ENCODE assay signal across 28 mouse cellular contexts in genomic region chr6:57798986-57799385, GRCm38 (mm10). TPM values are rescaled to one million over a fixed set of nuclear protein-coding genes. Genes with fewer than 3 reads are reported as not detected.
DNase-seq lines count a peak whose midpoint lies in the region; ATAC-seq lines count a peak whose summit lies in the region.
"Had no signal": no experiment of that assay in that cellular context is flagged by ENCODE, and none has a peak within 500 bp of the region (broad histone marks: within the 10 kb centered on the region; RNA-seq: fewer than 3 reads in every experiment).

No protein-coding gene starts in this region.

- H3K9me3 ChIP-seq in midbrain, embryonic 13.5 days, result no peaks in the 10 kb centered on the region
- H3K9me3 ChIP-seq: embryonic facial prominence, embryonic 10.5 days; forebrain, embryonic 10.5 days; G1E; hindbrain, embryonic 13.5 days had no signal

- 91% methylated on average over 1 of the region's 1 CpGs for WGBS in midbrain, embryonic 13.5 days

- H3K4me3 ChIP-seq in midbrain, embryonic 13.5 days (replicated peaks), result no peak overlapping the region
- H3K4me3 ChIP-seq: embryonic facial prominence, embryonic 10.5 days; erythroblast, embryonic 14.5 days; forebrain, embryonic 10.5 days; hindbrain, embryonic 13.5 days had no signal

- DNase-seq in heart, adult 11 months, result peak; percentile 41
- DNase-seq in heart, adult 18-20 months, result no peak
- DNase-seq in left cerebral cortex, postnatal 14 days (ENCODE audit: low spot score in 2 of 2), result peak; percentile 15 to 38
- no peak for DNase-seq in left cerebral cortex, adult 8-10 months (ENCODE audit: low spot score in 2 of 2)
- DNase-seq in NIH3T3 (ENCODE audit: low read depth), result peak; percentile 20
- DNase-seq in brain, adult 2 months (ENCODE audit: low read depth, low spot score), result peak; percentile 51
- DNase-seq in c-Kit-positive CD71-positive TER-119-positive erythroid progenitor cells, embryonic 14.5 days (ENCODE audit: low spot score), result no peak
- DNase-seq: adrenal gland, postnatal 14 days; B cell, adult 2 months; cerebellum, adult 2 months; cerebellum, postnatal 10 days; gastrocnemius, postnatal 10 days; heart, postnatal 14 days had no signal

- no peak overlapping the region for H3K27ac ChIP-seq in midbrain, embryonic 13.5 days
- H3K27ac ChIP-seq: embryonic facial prominence, embryonic 10.5 days; forebrain, embryonic 10.5 days; hindbrain, embryonic 13.5 days; hindbrain, postnatal 0 days had no signal

- H3K27me3 ChIP-seq in midbrain, embryonic 13.5 days, result no peaks in the 10 kb centered on the region
- H3K27me3 ChIP-seq: hindbrain, embryonic 13.5 days had no signal

- no peak overlapping the region for H3K4me2 ChIP-seq in midbrain, embryonic 13.5 days (replicated peaks)
- H3K4me2 ChIP-seq: hindbrain, embryonic 13.5 days had no signal

- H3K36me3 ChIP-seq in midbrain, embryonic 13.5 days, result no peaks in the 10 kb centered on the region
- H3K36me3 ChIP-seq: hindbrain, embryonic 13.5 days had no signal

- intact Hi-C loops in left cerebral cortex, postnatal 14 days (cut with DNase I), result no loop called here

- no peak overlapping the region for H3K9ac ChIP-seq in midbrain, embryonic 13.5 days (replicated peaks)
- H3K9ac ChIP-seq: hindbrain, embryonic 13.5 days had no signal

- H3K4me1 ChIP-seq in midbrain, embryonic 13.5 days (replicated peaks), result no peaks in the 10 kb centered on the region
- H3K4me1 ChIP-seq: hindbrain, embryonic 13.5 days had no signal

- ATAC-seq in midbrain, embryonic 13.5 days, result no peak
- ATAC-seq: CD4-positive, CD25-positive, alpha-beta regulatory T cell, adult 4 months; forebrain, embryonic 14.5 days; hindbrain, postnatal 0 days had no signal

RNA-seq across cellular contexts. Expression of gene Vopp1, which starts 26.0 kb away (rescaled TPM):
- total RNA-seq in heart, adult 18-20 months (2021), result 10 to 100 TPM; 22.8 to 22.9 TPM
- total RNA-seq in left cerebral cortex, postnatal 14 days (2021), result 100 to 1,000 TPM; 159 to 189 TPM
- total RNA-seq in left cerebral cortex, adult 8-10 months (2022), result 100 to 1,000 TPM; 109 to 124 (median 114) TPM
- 170 and 171 TPM in 2 replicates for polyA plus RNA-seq in midbrain, embryonic 13.5 days (2015; fragmentation: Nextera tagmentation; extraction: Ambion mirVana)

RNA-seq across cellular contexts. Expression of gene Vmn1r21, which starts 51.2 kb away (rescaled TPM):
- total RNA-seq in heart, adult 18-20 months (2021), result not detected
- total RNA-seq in left cerebral cortex, postnatal 14 days (2021), result not detected
- total RNA-seq in left cerebral cortex, adult 8-10 months (2022), result not detected
- polyA plus RNA-seq in midbrain, embryonic 13.5 days (2015; fragmentation: Nextera tagmentation; extraction: Ambion mirVana), result not detected in 2 replicates
- total RNA-seq: adrenal gland, adult 18-20 months; adrenal gland, postnatal 14 days; gastrocnemius, postnatal 10 days; gastrocnemius, postnatal 4 days; heart, postnatal 14 days; hematopoietic stem cell, adult 5-6 weeks; hindbrain, postnatal 0 days had no signal
- polyA plus RNA-seq: CD4-positive, CD25-positive, alpha-beta regulatory T cell, adult 4 months; cerebellum, adult 2 months; embryonic facial prominence, embryonic 10.5 days; embryonic facial prominence, embryonic 14.5 days; erythroblast, embryonic 14.5 days; forebrain, embryonic 10.5 days; forebrain, embryonic 14.5 days; G1E; heart, embryonic 14.5 days; hindbrain, embryonic 13.5 days; intestine, embryonic 14.5 days had no signal

Comparison
In these comparisons a context has a peak if more than half of its experiments do, and no peak if none do; other contexts are left out.
1. DNase-seq: peak in heart, adult 11 months (single experiment), left cerebral cortex, postnatal 14 days (2 of 2), NIH3T3 (single experiment) and brain, adult 2 months (single experiment); none in heart, adult 18-20 months (0 of 2), left cerebral cortex, adult 8-10 months (0 of 2) and c-Kit-positive CD71-positive TER-119-positive erythroid progenitor cells, embryonic 14.5 days (single experiment).
2. RNA of gene Vopp1, which starts 26.0 kb away (total RNA-seq): 159 to 189 TPM in left cerebral cortex, postnatal 14 days and 109 to 124 TPM in left cerebral cortex, adult 8-10 months; 22.8 to 22.9 TPM in heart, adult 18-20 months; every median in the first group is over 4 times any median in the second.